Mouse (Mus musculus) kidney, postnatal 10 days (tissue): ENCODE measurements around the gene Megf11.

Experiments used
- DNase-seq: peaks from one replicate; pipeline ENCODE4 v3.0.0; 2021; ENCODE audit warnings: mixed read lengths

Megf11 gene

GRCm38 (mm10) chr9:64656613-64657012 is 271.2 kb downstream of the Megf11 start:
- DNase-seq, result no peak

- peak; percentile 20 for DNase-seq
Observed at GRCm38 (mm10) chr9:64660222-64660621, 274.8 kb downstream of the Megf11 start.

- DNase-seq, result no peak
Observed at GRCm38 (mm10) chr9:64664612-64665011, 279.2 kb downstream of the Megf11 start.

GRCm38 (mm10) chr9:64666549-64666948 is 281.1 kb downstream of the Megf11 start:
- DNase-seq, result peak; percentile 70

GRCm38 (mm10) chr9:64667513-64667912 is 282.1 kb downstream of the Megf11 start:
- peak; percentile 65 for DNase-seq

DNA sequence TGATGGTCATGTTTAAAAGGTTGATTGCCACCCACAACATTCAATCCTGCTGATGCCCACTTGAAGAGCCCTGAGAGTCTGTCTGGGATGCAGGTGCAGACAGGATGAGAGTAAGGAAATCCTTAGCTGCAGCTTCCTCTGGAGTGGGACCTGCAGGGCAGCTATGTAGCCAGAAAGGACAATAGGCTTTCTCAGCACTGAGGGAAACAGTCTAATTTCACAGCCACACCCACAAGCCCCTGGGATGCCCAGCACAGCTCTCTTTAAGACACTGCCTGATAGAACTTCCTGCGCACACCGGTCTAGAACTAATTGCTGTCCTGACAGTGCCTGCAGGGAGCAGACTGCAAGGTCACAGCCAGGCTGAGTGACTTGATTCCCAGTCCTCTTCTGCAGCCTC is 282.6 kb downstream of the Megf11 start:
- no peak for DNase-seq

- DNase-seq, result peak; percentile 35
Observed at GRCm38 (mm10) chr9:64671341-64672319, 286.2 kb downstream of the Megf11 start.

DNA sequence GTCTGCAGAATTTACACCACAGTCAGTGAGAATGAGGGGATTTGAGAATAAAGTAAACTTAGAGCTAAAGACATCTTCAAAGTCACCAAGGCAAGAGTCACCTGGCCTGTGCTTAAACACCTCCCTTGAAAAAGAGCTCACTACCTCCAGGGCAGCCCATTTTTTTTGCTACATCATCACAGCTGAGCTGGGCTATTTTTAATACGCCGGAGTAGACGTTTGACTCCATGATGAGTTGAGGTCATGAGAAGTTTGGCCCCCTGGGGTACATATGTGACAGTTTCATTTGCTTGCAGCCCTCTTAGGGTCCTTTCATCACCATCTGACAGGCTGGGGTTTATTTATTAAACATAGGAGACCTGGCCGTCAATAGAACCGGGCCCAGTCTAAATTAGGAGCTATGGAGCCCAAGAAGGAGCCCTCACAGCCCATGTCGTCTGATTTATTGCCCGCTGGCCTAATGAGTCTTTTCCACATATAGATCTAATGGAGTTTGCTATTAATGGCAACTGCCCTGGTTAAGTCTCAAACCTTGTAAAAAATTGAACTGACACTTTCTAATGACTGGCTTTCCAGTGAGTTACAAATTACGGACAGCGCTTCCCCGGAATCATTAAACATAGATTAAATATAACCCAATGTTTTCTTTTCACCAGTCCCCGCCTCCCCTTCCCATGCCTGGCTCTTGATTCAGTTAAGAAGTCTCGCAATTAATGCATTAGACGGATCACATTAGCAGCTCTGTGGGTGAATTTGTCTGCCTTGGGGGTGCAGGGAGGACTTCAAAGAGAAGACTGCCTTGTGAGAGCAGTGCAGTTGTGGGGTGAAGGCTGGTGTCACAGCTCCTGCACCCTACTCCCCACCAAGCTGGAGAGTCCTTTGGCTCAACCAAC is 301.9 kb downstream of the Megf11 start:
- DNase-seq, result no peak

GRCm38 (mm10) chr9:64688015-64688394 is 302.6 kb downstream of the Megf11 start:
- no peak for DNase-seq

DNA sequence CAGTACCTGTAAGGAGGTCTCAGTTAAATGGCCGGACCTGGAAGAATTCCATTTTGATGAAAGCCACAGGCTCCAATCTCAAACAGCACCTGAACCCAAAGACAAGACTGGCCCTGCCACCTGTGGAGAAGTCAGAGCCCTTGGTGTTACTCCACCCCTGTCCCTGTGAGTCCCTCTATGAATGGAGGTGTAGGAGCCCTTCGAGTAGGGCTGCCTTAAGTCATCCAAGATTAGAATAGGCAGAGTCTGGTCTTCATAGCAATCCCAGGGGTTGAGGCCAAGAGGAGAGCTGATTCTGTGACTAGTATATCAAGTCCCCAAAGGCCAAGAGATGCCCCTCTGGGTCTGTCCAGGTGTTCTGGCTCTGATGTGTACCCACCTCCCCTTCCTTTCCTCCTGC is 305.3 kb downstream of the Megf11 start:
- DNase-seq, result no peak

DNA sequence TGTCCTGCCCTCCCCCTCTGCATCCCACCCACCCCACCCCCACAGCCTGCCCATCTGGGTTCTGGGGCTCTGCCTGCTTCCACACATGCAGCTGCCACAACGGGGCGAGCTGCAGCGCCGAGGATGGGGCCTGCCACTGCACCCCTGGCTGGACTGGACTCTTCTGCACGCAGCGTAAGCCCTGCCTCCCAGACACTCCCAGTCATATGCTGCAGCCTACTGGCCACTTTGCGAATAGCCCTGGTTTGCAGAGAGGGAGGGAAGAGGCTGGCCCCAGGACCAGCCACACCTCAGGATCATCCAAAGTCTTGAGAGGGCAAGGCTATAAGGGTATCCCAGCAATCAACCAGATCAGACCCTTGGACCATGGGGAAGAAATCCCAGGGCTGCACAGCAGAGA is 305.8 kb downstream of the Megf11 start:
- DNase-seq, result peak; percentile 82

GRCm38 (mm10) chr9:64693094-64693493 is 307.7 kb downstream of the Megf11 start:
- peak; percentile 29 for DNase-seq

DNA sequence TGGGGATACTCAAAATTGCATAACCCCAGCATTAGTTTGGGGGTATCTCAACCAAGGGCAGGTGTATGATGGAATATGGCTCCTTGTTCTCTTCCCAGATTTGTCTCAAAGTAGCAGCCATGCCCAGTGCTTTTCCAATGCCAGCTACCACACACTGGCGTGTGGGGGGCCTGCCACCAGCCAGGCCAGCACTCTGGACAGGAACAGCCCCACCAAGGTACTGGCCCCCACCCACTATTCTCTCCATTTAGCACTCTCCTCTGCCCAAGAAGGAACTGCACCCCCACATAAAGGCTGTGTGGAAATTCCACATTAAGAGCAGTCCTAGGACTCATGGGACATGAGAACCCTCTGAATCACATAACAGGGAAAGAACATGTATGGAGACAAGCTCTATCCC is 309.8 kb downstream of the Megf11 start:
- no peak for DNase-seq

DNA sequence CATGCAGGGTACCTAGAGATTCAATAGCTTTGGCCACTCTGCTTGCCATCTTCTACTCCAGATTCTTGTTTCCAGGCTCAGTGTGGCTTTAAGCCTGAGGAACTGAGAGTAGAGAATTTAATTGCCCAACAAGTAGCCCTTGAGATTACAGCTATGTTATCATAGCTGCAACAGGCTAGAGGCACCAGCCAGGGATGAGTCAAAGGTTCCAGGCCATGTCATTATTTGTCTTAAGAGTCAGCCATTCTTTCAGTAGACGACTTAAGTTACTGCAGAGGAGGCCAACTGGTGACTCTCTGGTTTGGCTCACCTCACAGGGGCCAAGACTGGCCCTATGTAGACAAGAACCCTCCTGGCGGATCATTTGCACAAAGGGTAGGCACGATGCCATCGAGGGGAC is 311.0 kb downstream of the Megf11 start:
- DNase-seq, result no peak

DNA sequence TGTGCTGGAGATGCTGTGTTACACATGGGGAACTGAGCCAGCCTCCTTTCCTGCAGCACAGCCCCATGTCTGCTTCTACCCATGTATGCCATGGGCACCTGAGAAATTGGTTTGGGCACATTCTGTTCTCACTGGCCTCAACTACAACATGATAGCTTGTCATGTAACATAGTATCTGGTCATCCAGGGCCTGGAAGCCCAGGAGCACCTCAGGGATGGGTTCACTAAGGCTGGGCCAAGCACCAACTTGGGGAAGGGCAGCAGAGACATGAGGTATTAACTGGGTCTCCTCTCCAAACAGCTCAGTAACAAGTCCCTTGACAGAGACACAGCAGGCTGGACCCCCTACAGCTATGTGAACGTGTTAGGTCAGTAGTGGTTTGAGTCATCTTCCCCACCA is 311.6 kb downstream of the Megf11 start:
- DNase-seq, result no peak

DNA sequence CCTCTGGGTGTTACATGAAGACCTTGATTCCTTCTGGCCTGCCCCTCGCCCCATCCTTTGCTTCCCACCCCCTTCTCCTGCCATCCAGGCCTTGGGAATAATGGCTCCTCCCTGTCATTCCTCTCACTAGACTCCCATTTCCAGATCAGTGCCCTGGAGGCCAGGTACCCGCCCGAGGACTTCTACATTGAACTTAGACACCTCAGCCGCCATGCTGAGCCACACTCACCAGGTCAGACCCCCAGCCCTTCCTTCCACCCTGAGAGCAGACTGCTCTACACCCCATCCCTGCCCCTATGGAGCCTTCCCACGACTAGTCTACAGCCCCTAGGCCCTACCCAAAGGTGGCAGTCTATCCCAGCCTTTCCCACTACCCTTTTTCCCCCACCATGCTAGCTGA is 312.3 kb downstream of the Megf11 start:
- DNase-seq, result no peak

DNA sequence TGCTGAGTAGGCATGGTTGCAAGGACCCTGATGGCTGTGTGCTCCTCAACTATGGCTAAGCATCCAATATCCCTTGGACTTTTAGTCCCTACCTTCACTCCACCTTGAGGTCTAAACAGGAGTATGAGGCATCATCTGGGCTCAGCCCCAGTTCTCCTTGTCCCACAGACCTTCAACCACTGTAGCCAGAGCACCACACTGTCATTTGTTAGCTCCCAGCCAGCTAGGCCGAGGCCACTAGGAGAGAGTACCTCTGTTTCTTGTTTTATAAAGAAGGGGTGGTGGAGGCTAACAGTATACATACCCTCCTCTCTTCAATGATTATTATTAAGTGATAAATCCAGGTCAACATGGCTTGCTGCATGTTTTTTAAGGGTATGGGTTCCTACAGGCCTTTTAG is 313.2 kb downstream of the Megf11 start:
- no peak for DNase-seq

- DNase-seq, result peak; percentile 41
Observed at GRCm38 (mm10) chr9:64700451-64701311, 315.3 kb downstream of the Megf11 start.

GRCm38 (mm10) chr9:64701651-64702050 is 316.2 kb downstream of the Megf11 start:
- DNase-seq, result no peak

DNA sequence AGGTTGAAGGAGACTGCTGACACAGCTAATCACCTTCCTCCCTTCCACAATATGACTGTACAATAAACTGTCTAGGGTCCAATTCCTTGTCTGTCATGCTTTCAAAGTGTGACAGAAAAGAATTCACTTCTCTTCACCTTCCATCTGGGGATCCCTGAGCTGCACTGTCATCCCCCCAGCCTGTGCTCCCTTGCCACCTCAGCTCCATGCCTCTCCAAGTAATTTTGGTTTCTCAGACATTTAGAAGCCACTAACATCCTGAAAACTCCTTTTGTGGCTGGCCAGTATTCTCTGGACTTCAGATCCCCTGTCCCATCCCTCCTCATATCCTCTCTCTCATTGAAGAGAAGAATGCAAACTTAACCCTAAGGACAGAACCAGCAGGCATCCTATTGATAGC is 317.0 kb downstream of the Megf11 start:
- no peak for DNase-seq

GRCm38 (mm10) chr9:64702937-64703336 is 317.5 kb downstream of the Megf11 start:
- DNase-seq, result peak; percentile 39

- DNase-seq, result no peak
Observed at GRCm38 (mm10) chr9:64703420-64703965, 318.1 kb downstream of the Megf11 start.
